Mouse (Mus musculus) stomach, postnatal 0 days (tissue): Measurements from ENCODE around the gene Itgb8. TPM values are rescaled to one million over a fixed set of nuclear protein-coding genes. Genes with fewer than 3 reads are reported as not detected.
A peak's percentile ranks its signal among the peaks of the same experiment; 100 is the strongest.

ENCODE experiments used
- ATAC-seq: fragments of 200-750 bp; cut with Nextera tagmentation; 2 replicates; pipeline ENCODE4 v1.8.0; 2017; ENCODE audit not compliant: low FRiP score, low TSS enrichment
- DNase-seq: peaks from one replicate; pipeline ENCODE4 v3.0.0-alpha.2; 2016; ENCODE audit warnings: low spot score
- H3K27ac ChIP-seq: fragments of 300-500 bp; sonication (generic); replicated peaks from 2 replicates; pipeline ENCODE4 v1.5.1; 2014; ENCODE audit warnings: mild to moderate bottlenecking, control low read depth
- H3K27me3 ChIP-seq: fragments of 300-500 bp; sonication (generic); 2 replicates; pipeline ENCODE4 v1.6.1; 2014; ENCODE audit warnings: low read length; ENCODE audit not compliant: control insufficient read depth, insufficient read depth
- H3K36me3 ChIP-seq: fragments of 300-500 bp; sonication (generic); 2 replicates; pipeline ENCODE4 v1.6.1; 2014; ENCODE audit warnings: low read length, mixed read lengths; ENCODE audit not compliant: control insufficient read depth, insufficient read depth
- H3K4me1 ChIP-seq: fragments of 300-500 bp; sonication (generic); replicated peaks from 2 replicates; pipeline ENCODE4 v1.6.1; 2014; ENCODE audit warnings: antibody characterized with exemption; ENCODE audit not compliant: control insufficient read depth, insufficient read depth
- H3K4me2 ChIP-seq: fragments of 300-500 bp; sonication (generic); replicated peaks from 2 replicates; pipeline ENCODE4 v1.6.1; 2014; ENCODE audit warnings: low read depth, mild to moderate bottlenecking, control low read depth, moderate library complexity
- H3K4me3 ChIP-seq: fragments of 300-500 bp; sonication (generic); 2 replicates; pipeline ENCODE4 v1.5.1; 2014; ENCODE audit warnings: low read depth, low read length, control low read depth
- H3K9ac ChIP-seq: fragments of 300-500 bp; sonication (generic); 2 replicates; pipeline ENCODE4 v1.6.1; 2014; ENCODE audit warnings: mild to moderate bottlenecking, low read length, control low read depth, mixed read lengths
- H3K9me3 ChIP-seq: fragments of 300-500 bp; sonication (generic); 2 replicates; pipeline ENCODE4 v1.6.1; 2016; ENCODE audit warnings: low read length; ENCODE audit not compliant: control insufficient read depth
- CTCF ChIP-seq: IDR thresholded peaks from 2 replicates; pipeline ENCODE4 v1.5.1; 2016; ENCODE audit warnings: antibody characterized with exemption, low read depth, mild to moderate bottlenecking, moderate library complexity
- EP300 ChIP-seq: optimal IDR thresholded peaks from 2 replicates; pipeline ENCODE3; 2016; ENCODE audit warnings: antibody characterized with exemption
- WGBS: fragments of 180-500 bp; shearing (Covaris S2); extraction: QIAGEN DNeasy Blood & Tissue Kit; methylation state at CpG from one replicate; pipeline ENCODE4 v1.1.7; 2014; 5-methylcytosine and 5-hydroxymethylcytosine counted together
- polyA plus RNA-seq: library from polyadenylated mRNA; unstranded; fragments of >200 nt; fragmentation: Nextera tagmentation; extraction: Ambion mirVana; gene quantifications from 2 replicates; pipeline ENCODE4 v1.2.1, GENCODE M21; 2015

Itgb8 gene
- polyA plus RNA-seq, 1 experiment from 2014 or later: 1.3 TPM

- DNase-seq: no peak
- no peak overlapping the region for H3K9ac ChIP-seq
- TF ChIP-seq CTCF (no peak), EP300 (no peak)
- WGBS: 57% methylated on average over 2 of the region's 2 CpGs
- no peak for ATAC-seq
- no peak overlapping the region for H3K4me3 ChIP-seq
- no peaks in the 10 kb centered on the region for H3K36me3 ChIP-seq
- H3K27ac ChIP-seq: no peak overlapping the region
- no peaks in the 10 kb centered on the region for H3K4me1 ChIP-seq
- no peaks in the 10 kb centered on the region for H3K27me3 ChIP-seq
- H3K4me2 ChIP-seq: no peak overlapping the region
- H3K9me3 ChIP-seq: no peaks in the 10 kb centered on the region
These were observed 56.2 kb downstream of the Itgb8 start for GRCm38 (mm10) chr12:119182215-119182924.

GRCm38 (mm10) chr12:119176017-119176416 is 62.6 kb downstream of the Itgb8 start:
- Histone ChIP-seq H3K9ac (no peak overlapping the region), H3K4me3 (no peak overlapping the region), H3K27me3 (no peaks in the 10 kb centered on the region), H3K36me3 (no peaks in the 10 kb centered on the region), H3K4me1 (no peaks in the 10 kb centered on the region), H3K27ac (no peak overlapping the region), H3K9me3 (no peaks in the 10 kb centered on the region), H3K4me2 (no peak overlapping the region)
- ATAC-seq (no peak), DNase-seq (no peak)
- TF ChIP-seq CTCF: no peak
- no peak for TF ChIP-seq EP300
- WGBS: 55% methylated on average over 2 of the region's 2 CpGs

- TF ChIP-seq CTCF (peak; percentile 56), EP300 (no peak)
- Histone ChIP-seq H3K9me3 (no peaks in the 10 kb centered on the region), H3K27me3 (no peaks in the 10 kb centered on the region), H3K4me3 (no peak overlapping the region), H3K4me2 (no peak overlapping the region), H3K36me3 (no peaks in the 10 kb centered on the region), H3K4me1 (no peaks in the 10 kb centered on the region), H3K9ac (no peak overlapping the region), H3K27ac (no peak overlapping the region)
- no peak for DNase-seq
- ATAC-seq: no peak
- WGBS: 67% methylated on average over 4 of the region's 4 CpGs
These were observed 68.6 kb downstream of the Itgb8 start for GRCm38 (mm10) chr12:119169828-119170539.

GRCm38 (mm10) chr12:119169143-119169542 is 69.5 kb downstream of the Itgb8 start:
- WGBS: 46% methylated on average over 3 of the region's 3 CpGs
- H3K27ac ChIP-seq: no peak overlapping the region
- no peaks in the 10 kb centered on the region for H3K27me3 ChIP-seq
- no peak overlapping the region for H3K9ac ChIP-seq
- no peak overlapping the region for H3K4me2 ChIP-seq
- no peaks in the 10 kb centered on the region for H3K9me3 ChIP-seq
- no peaks in the 10 kb centered on the region for H3K36me3 ChIP-seq
- H3K4me3 ChIP-seq: no peak overlapping the region
- no peak for DNase-seq
- ATAC-seq: no peak
- H3K4me1 ChIP-seq: no peaks in the 10 kb centered on the region
- no peak for TF ChIP-seq EP300
- TF ChIP-seq CTCF: no peak

- Histone ChIP-seq H3K27ac (no peak overlapping the region), H3K9me3 (no peaks in the 10 kb centered on the region), H3K27me3 (no peaks in the 10 kb centered on the region), H3K36me3 (no peaks in the 10 kb centered on the region), H3K9ac (no peak overlapping the region), H3K4me2 (no peak overlapping the region), H3K4me3 (no peak overlapping the region), H3K4me1 (no peaks in the 10 kb centered on the region)
- DNase-seq (no peak), ATAC-seq (no peak)
- whole genome bisulfite sequencing: 37% methylated on average over 2 of the region's 2 CpGs
- no peak for TF ChIP-seq EP300
- no peak for TF ChIP-seq CTCF
These were observed 73.5 kb downstream of the Itgb8 start for GRCm38 (mm10) chr12:119165115-119165514.

GRCm38 (mm10) chr12:119164672-119165071 is 73.9 kb downstream of the Itgb8 start:
- H3K9me3 ChIP-seq: no peaks in the 10 kb centered on the region
- no peaks in the 10 kb centered on the region for H3K4me1 ChIP-seq
- no peak overlapping the region for H3K4me3 ChIP-seq
- H3K9ac ChIP-seq: no peak overlapping the region
- no peak for ATAC-seq
- H3K27ac ChIP-seq: no peak overlapping the region
- TF ChIP-seq CTCF (no peak), EP300 (no peak)
- WGBS: 33% methylated on average over 1 of the region's 1 CpGs
- no peak overlapping the region for H3K4me2 ChIP-seq
- DNase-seq: no peak
- no peaks in the 10 kb centered on the region for H3K27me3 ChIP-seq
- H3K36me3 ChIP-seq: no peaks in the 10 kb centered on the region
